Mouse (Mus musculus) lung, adult 2 months (tissue): ENCODE data around the gene Aar2. TPM values are rescaled to one million over a fixed set of nuclear protein-coding genes. Genes with fewer than 3 reads are reported as not detected.
A peak's percentile ranks its signal among the peaks of the same experiment; 100 is the strongest.
"Not testable (repeated sequence)": the region's sequence is repeated elsewhere in the genome, so short reads cannot be mapped to it uniquely, and the experiment has no call there.

Experiments used
- DNase-seq: peaks from one replicate; pipeline ENCODE4 v3.0.0; 2022
- H3K4me1 ChIP-seq: fragments of 200-500 bp; 2 replicates; pipeline ENCODE4 v1.6.1; 2011; ENCODE audit warnings: low read length; ENCODE audit not compliant: control insufficient read depth, insufficient read depth
- H3K4me3 ChIP-seq: fragments of 200-500 bp; replicated peaks from 2 replicates; pipeline ENCODE3; 2011; ENCODE audit warnings: low read depth, mild to moderate bottlenecking, control low read depth, low read length; ENCODE audit errors: extremely low read depth
- CTCF ChIP-seq: fragments of 200-500 bp; IDR thresholded peaks from 2 replicates; pipeline ENCODE4 v1.5.1; 2011; ENCODE audit warnings: mild to moderate bottlenecking, low read length, control low read depth; ENCODE audit not compliant: insufficient read depth
- POLR2A ChIP-seq: fragments of 200-500 bp; IDR thresholded peaks from 2 replicates; pipeline ENCODE4 v1.6.1; 2011; ENCODE audit warnings: low read depth, mild to moderate bottlenecking, control low read depth, low read length, borderline replicate concordance; ENCODE audit errors: extremely low read depth
- WGBS: fragments of 180-500 bp; shearing (Covaris S2); methylation state at CpG from one replicate; pipeline ENCODE4 v1.1.7; 2018; 5-methylcytosine and 5-hydroxymethylcytosine counted together
- polyA plus RNA-seq: library from polyadenylated mRNA; depleted of rRNA; stranded (reverse); fragments of >200 nt; gene quantifications from 2 replicates; pipeline ENCODE4 v1.2.3, GENCODE M21; 2012; rRNA removed

The Aar2 gene
- polyA plus RNA-seq: 31.3 and 35.0 TPM in 2 replicates

- H3K4me3 ChIP-seq: peak within 1 kb of the TSS; percentile 92
- 5% methylated on average over 39 of the region's 39 CpGs for WGBS
Observed at GRCm38 (mm10) chr2:156547123-156547891, at the start of gene Aar2. TSS of gene Aar2 (plus strand) at chr2:156547584.

DNA sequence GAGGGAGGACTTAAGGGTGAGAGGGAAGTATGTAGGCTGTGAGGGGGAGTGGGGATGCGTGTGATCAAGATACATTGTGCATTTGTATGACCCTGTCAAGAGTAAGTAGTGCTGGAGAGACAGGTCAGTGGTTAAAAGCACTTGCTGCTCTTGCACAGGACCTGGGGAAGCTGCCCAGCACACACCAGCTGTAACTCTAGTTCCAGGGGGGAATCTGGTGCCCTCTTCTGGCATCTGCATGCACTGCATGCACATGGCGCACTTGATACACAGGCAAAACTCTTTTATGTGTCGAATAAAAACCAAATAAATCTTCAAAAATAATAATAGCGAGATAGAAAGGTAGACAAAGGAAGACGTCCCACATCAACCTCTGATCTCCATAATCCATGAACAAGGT, 49.5 kb upstream of the Aar2 start:
- DNase-seq: peak; percentile 57
- Histone ChIP-seq H3K4me1 (no peaks in the 10 kb centered on the region), H3K4me3 (no peak overlapping the region)
- WGBS: 56% methylated on average over 5 of the region's 5 CpGs
- TF ChIP-seq POLR2A (no peak), CTCF (peak; percentile 80)

More at GRCm38 (mm10) chr2:156547123-156547891, at the start of gene Aar2:
- H3K4me1 ChIP-seq: 0 out of 2 replicates have a peak, but pooled peaks cover 4% of the 10 kb centered on the region
- peak; percentile 87 for DNase-seq
- peak; percentile 91 for TF ChIP-seq POLR2A
- TF ChIP-seq CTCF: no peak

DNA sequence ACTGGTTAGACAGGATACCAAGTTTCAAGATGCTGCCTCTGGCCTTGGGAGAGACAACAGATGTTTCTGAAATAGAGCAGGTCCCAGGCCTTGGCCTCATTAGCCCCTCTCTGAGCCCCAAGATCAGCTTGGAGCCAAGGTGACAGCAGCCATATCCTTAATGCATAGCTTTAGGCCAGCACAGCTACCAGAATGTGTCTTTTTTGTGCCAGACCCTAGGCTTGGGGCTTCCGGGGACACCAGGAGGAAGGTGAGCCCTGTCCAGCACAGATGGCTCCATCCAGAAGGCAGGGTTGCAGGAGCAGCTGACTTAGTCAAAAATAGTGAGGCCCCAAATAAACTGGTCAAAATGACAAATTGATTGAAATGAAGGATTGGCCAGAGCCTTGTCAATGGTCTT, 46.4 kb upstream of the Aar2 start:
- TF ChIP-seq POLR2A (no peak), CTCF (no peak)
- no peak overlapping the region for H3K4me3 ChIP-seq
- DNase-seq: no peak
- H3K4me1 ChIP-seq: no peaks in the 10 kb centered on the region
- WGBS: 83% methylated on average over 1 of the region's 1 CpGs

DNA sequence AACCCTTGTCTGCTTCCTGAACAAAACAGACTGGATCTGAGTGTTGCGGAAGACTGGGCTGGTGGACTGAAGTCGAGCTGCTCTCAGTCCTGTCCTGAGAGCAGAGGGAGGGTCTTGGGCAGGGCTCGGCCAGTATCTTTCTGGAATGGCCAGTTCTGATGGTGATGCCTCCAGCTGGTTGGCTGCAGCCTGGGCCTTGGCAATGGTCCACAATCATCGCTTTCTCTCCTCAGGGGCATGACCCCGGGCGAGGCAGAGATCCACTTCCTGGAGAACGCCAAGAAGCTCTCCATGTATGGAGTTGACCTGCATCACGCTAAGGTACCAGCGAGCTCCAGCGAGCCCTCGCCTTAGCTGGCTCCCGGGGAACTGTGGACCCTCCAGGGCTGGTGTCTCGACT, 41.9 kb upstream of the Aar2 start:
- Histone ChIP-seq H3K4me1 (no peaks in the 10 kb centered on the region), H3K4me3 (no peak overlapping the region)
- no peak for DNase-seq
- no peak for TF ChIP-seq CTCF
- no peak for TF ChIP-seq POLR2A
- WGBS: 58% methylated on average over 13 of the region's 13 CpGs

GRCm38 (mm10) chr2:156512028-156512427, 35.4 kb upstream of the Aar2 start:
- TF ChIP-seq CTCF (no peak), POLR2A (no peak)
- Histone ChIP-seq H3K4me3 (no peak overlapping the region), H3K4me1 (no peaks in the 10 kb centered on the region)
- 88% methylated on average over 7 of the region's 7 CpGs for WGBS
- DNase-seq: no peak

- H3K4me1 ChIP-seq: no peaks in the 10 kb centered on the region
- no peak for TF ChIP-seq CTCF
- TF ChIP-seq POLR2A: no peak
- DNase-seq: no peak
- 68% methylated on average over 6 of the region's 6 CpGs for WGBS
- H3K4me3 ChIP-seq: no peak overlapping the region
Observed at GRCm38 (mm10) chr2:156512561-156512960, 34.8 kb upstream of the Aar2 start.

- TF ChIP-seq CTCF (no peak), POLR2A (no peak)
- H3K4me1 ChIP-seq: no peaks in the 10 kb centered on the region
- DNase-seq: no peak
- H3K4me3 ChIP-seq: no peak overlapping the region
- 86% methylated on average over 9 of the region's 9 CpGs for WGBS
Observed at GRCm38 (mm10) chr2:156515102-156515501, 32.3 kb upstream of the Aar2 start.

DNA sequence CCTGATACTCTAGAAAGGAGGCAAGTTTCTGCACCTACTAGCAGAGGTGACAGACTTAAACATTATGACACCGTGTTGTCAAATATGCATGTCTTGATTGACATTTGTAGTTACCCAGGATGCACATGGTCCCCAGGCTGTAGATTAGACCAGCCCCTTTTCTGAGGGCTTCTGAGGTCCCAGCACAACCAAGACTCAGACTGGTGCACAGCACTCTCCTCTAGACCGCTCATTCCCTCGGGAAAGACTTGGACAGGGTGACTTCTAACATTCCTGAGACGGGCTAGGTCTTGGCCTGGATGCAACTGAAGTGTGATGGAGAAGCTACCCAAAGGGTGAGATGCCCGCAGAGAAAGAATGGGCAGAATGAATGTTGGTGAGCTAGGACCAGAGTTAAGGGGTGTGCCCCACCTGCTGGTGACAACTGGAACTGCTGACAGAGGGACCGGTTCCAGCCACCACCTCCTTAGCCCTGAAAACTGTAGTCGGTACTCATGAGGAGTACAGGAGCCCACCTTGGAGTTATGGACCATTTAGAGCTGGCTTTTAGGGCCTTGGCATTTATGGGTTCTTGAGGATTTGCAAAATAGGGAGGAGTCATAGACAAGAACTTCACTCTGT, 31.7 kb upstream of the Aar2 start:
- H3K4me1 ChIP-seq: no peaks in the 10 kb centered on the region
- TF ChIP-seq CTCF (peak; percentile 94), POLR2A (no peak)
- 23% methylated on average over 7 of the region's 7 CpGs for WGBS
- no peak overlapping the region for H3K4me3 ChIP-seq
- DNase-seq: peak; percentile 78

DNA sequence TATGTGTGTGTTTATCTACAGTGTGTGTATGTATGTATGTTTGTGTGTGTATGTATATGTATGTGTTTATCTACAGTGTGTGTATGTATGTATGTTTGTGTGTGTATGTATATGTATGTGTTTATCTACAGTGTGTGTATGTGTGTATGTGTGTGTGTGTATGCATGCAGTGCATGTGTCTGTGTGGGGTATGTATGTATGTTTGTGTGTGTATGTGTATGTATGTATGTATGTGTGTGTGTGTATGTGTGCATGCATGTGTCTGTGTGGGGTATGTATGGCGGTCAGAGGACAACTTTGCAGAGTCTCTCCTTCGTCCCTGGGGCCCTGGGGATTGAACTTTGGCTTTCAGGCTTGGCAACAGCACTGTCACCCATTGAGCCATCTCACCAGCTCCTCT, 30.7 kb upstream of the Aar2 start:
- DNase-seq, H3K4me3 ChIP-seq, H3K4me1 ChIP-seq: not testable (repeated sequence)
- whole genome bisulfite sequencing: 65% methylated on average over 2 of the region's 2 CpGs

DNA sequence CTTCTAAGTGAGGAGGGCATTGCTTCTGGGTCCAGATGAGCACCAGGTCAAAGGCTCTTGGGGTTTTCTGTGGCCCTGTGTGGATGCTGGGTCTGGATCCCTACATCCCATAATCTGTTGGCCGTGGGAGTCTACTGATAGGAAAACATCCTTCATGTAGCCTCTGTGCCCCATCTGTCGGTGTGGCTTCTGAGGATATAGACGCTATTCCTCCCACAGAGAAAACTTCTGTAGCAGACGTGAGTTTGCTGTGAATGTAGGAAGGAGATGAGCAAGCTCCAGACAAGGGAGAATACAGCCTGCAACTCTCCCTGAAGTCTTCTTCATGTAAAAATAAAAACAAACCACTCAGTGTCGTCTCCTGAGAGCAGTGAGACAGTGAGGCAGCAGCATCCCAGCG, 29.1 kb upstream of the Aar2 start:
- TF ChIP-seq CTCF: no peak
- TF ChIP-seq POLR2A: no peak
- H3K4me1 ChIP-seq: no peaks in the 10 kb centered on the region
- WGBS: 79% methylated on average over 6 of the region's 6 CpGs
- no peak for DNase-seq
- no peak overlapping the region for H3K4me3 ChIP-seq
